Mouse (Mus musculus) spleen, adult 2 months (tissue): ENCODE data around the gene Tnp1. TPM values are rescaled to one million over a fixed set of nuclear protein-coding genes. Genes with fewer than 3 reads are reported as not detected.

Source experiments
- DNase-seq, 2 experiments: peaks; one replicate each; pipeline versions ENCODE4 v3.0.0 to v3.0.0-alpha.2; 2012 to 2021; ENCODE audit warnings: low spot score in 2 of 2, low read depth in 1 of 2
- H3K27ac ChIP-seq: fragments of 200-500 bp; 2 replicates; pipeline ENCODE4 v1.5.1; 2012; ENCODE audit warnings: low read length, inconsistent platforms; ENCODE audit not compliant: insufficient read depth
- H3K27me3 ChIP-seq: fragments of 200-500 bp; 2 replicates; pipeline ENCODE4 v1.6.1; 2012; ENCODE audit warnings: mild to moderate bottlenecking, moderate library complexity, low read length, inconsistent platforms; ENCODE audit not compliant: control insufficient read depth, insufficient read depth
- H3K36me3 ChIP-seq: fragments of 200-500 bp; 2 replicates; pipeline ENCODE4 v1.6.1; 2012; ENCODE audit warnings: mild to moderate bottlenecking, low read length, inconsistent platforms; ENCODE audit not compliant: control insufficient read depth, insufficient read depth
- H3K4me1 ChIP-seq: fragments of 200-500 bp; 2 replicates; pipeline ENCODE4 v1.6.1; 2011; ENCODE audit warnings: inconsistent platforms; ENCODE audit not compliant: control insufficient read depth, insufficient read depth, insufficient read length
- H3K4me3 ChIP-seq: fragments of 200-500 bp; 2 replicates; pipeline ENCODE4 v1.5.1; 2011; ENCODE audit warnings: mild to moderate bottlenecking, inconsistent platforms; ENCODE audit not compliant: insufficient read depth, insufficient read length; ENCODE audit errors: extremely low read depth
- CTCF ChIP-seq: fragments of 200-500 bp; IDR thresholded peaks from 2 replicates; pipeline ENCODE4 v1.5.1; 2011; ENCODE audit warnings: mild to moderate bottlenecking, inconsistent platforms; ENCODE audit not compliant: insufficient read depth, insufficient read length, insufficient replicate concordance; ENCODE audit errors: extremely low read depth
- POLR2A ChIP-seq: fragments of 200-500 bp; IDR thresholded peaks from 2 replicates; pipeline ENCODE4 v1.6.1; 2011; ENCODE audit warnings: low read depth, low read length, inconsistent platforms
- WGBS: fragments of 180-500 bp; shearing (Covaris S2); methylation state at CpG from one replicate; pipeline ENCODE4 v1.1.7; 2018; 5-methylcytosine and 5-hydroxymethylcytosine counted together
- polyA plus RNA-seq: library from polyadenylated mRNA; depleted of rRNA; stranded (reverse); fragments of >200 nt; gene quantifications from 2 replicates; pipeline ENCODE4 v1.2.3, GENCODE M21; 2012; rRNA removed

Tnp1 gene
- polyA plus RNA-seq: not detected in 2 replicates

GRCm38 (mm10) chr1:73015731-73016130 is at the start of gene Tnp1:
Gene Tnp1 (minus strand): TSS chr1:73015909.
- TF ChIP-seq CTCF (no peak), POLR2A (no peak)
- 92% methylated on average over 12 of the region's 12 CpGs for WGBS
- DNase-seq: no peak
- Histone ChIP-seq H3K27me3 (no peaks in the 10 kb centered on the region), H3K36me3 (no peaks in the 10 kb centered on the region), H3K4me1 (no peaks in the 10 kb centered on the region), H3K27ac (no peak within 1 kb of the TSS), H3K4me3 (no peak within 1 kb of the TSS)

DNA sequence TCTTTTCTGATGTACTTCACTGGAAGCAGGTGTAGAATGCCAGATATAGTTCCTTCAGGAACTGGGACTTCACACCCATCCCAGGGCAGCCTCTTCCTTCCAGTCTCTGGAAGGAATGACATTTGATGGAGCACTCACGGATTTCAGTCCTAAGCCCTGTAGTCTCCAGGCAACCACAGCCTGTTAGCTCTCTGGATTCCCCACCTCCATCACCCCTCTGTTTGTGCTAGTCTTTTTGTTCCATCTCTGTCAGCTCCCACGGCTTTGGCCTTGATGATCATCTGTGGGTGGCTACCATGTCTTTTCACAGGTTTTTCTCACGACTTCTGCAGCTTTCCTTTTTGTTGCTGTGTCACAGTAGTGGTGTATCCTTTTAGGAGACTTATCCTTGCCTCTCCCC is 48.6 kb upstream of the Tnp1 start:
- no peaks in the 10 kb centered on the region for H3K27me3 ChIP-seq
- no peak overlapping the region for H3K27ac ChIP-seq
- H3K4me1 ChIP-seq: no peaks in the 10 kb centered on the region
- 68% methylated on average over 3 of the region's 3 CpGs for WGBS
- no peaks in the 10 kb centered on the region for H3K36me3 ChIP-seq
- no peak overlapping the region for H3K4me3 ChIP-seq
- no peak for DNase-seq
- TF ChIP-seq CTCF: no peak
- TF ChIP-seq POLR2A: no peak

- Histone ChIP-seq H3K4me3 (no peak overlapping the region), H3K36me3 (no peaks in the 10 kb centered on the region), H3K27ac (no peak overlapping the region), H3K4me1 (no peaks in the 10 kb centered on the region), H3K27me3 (no peaks in the 10 kb centered on the region)
- no peak for TF ChIP-seq CTCF
- no peak for TF ChIP-seq POLR2A
- DNase-seq: no peak
- WGBS: 76% methylated on average over 7 of the region's 7 CpGs
Measured at GRCm38 (mm10) chr1:73061491-73062233, 46.0 kb upstream of the Tnp1 start.

GRCm38 (mm10) chr1:73060271-73060670 is 44.6 kb upstream of the Tnp1 start:
- 70% methylated on average over 3 of the region's 3 CpGs for WGBS
- no peak for TF ChIP-seq CTCF
- no peak for TF ChIP-seq POLR2A
- H3K27me3 ChIP-seq: no peaks in the 10 kb centered on the region

GRCm38 (mm10) chr1:73056266-73057001 is 40.7 kb upstream of the Tnp1 start:
- Histone ChIP-seq H3K4me1 (no peaks in the 10 kb centered on the region), H3K27me3 (no peaks in the 10 kb centered on the region), H3K4me3 (no peak overlapping the region), H3K36me3 (no peaks in the 10 kb centered on the region), H3K27ac (no peak overlapping the region)
- DNase-seq: no peak
- no peak for TF ChIP-seq POLR2A
- no peak for TF ChIP-seq CTCF
- 84% methylated on average over 3 of the region's 3 CpGs for WGBS

More at GRCm38 (mm10) chr1:73060271-73060670, 44.6 kb upstream of the Tnp1 start:
- no peak overlapping the region for H3K27ac ChIP-seq
- no peaks in the 10 kb centered on the region for H3K36me3 ChIP-seq
- no peak for DNase-seq
- H3K4me3 ChIP-seq: no peak overlapping the region
- no peaks in the 10 kb centered on the region for H3K4me1 ChIP-seq

DNA sequence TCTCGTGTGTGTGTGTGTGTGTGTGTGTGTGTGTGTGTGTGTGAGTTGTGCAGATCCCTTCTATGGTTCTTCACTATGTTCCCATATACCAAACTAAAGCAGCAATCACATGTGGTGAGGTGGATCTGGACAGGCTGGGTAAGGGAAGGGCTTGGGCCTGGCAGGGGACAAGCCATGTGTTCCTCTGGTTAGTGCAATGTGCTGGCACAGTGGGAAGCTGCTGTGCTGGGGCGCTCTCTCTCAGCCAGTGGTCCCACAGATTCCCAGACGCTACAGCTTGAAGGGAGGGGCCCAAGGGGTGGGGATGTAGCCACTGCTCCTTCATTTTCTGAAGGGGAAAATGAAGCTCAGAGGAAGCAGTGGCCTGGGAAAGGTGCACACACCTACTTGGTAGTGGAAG is 40.1 kb upstream of the Tnp1 start:
- TF ChIP-seq POLR2A: no peak
- TF ChIP-seq CTCF: no peak
- no peaks in the 10 kb centered on the region for H3K4me1 ChIP-seq
- no peak overlapping the region for H3K4me3 ChIP-seq
- H3K27ac ChIP-seq: no peak overlapping the region
- no peak for DNase-seq
- 84% methylated on average over 3 of the region's 3 CpGs for WGBS
- H3K36me3 ChIP-seq: no peaks in the 10 kb centered on the region
- no peaks in the 10 kb centered on the region for H3K27me3 ChIP-seq

- Histone ChIP-seq H3K4me1 (no peaks in the 10 kb centered on the region), H3K4me3 (no peak overlapping the region), H3K27ac (no peak overlapping the region), H3K36me3 (no peaks in the 10 kb centered on the region), H3K27me3 (no peaks in the 10 kb centered on the region)
- TF ChIP-seq CTCF: no peak
- TF ChIP-seq POLR2A: no peak
- 86% methylated on average over 6 of the region's 6 CpGs for WGBS
- DNase-seq: no peak
Measured at GRCm38 (mm10) chr1:73055206-73055605, 39.5 kb upstream of the Tnp1 start.
